Mouse (Mus musculus) cerebellum, adult 2 months (tissue): ENCODE measurements around the gene Eno1.

Experiments used
- CTCF ChIP-seq: fragments of 200-500 bp; IDR thresholded peaks from 2 replicates; pipeline ENCODE4 v1.5.1; 2011; ENCODE audit warnings: low read depth, mild to moderate bottlenecking, control low read depth, low read length, moderate library complexity, borderline replicate concordance; ENCODE audit not compliant: insufficient read depth
- POLR2A ChIP-seq: fragments of 200-500 bp; IDR thresholded peaks from 2 replicates; pipeline ENCODE4 v1.6.1; 2011; ENCODE audit warnings: low read length, control low read depth, borderline replicate concordance; ENCODE audit not compliant: insufficient read depth

DNA sequence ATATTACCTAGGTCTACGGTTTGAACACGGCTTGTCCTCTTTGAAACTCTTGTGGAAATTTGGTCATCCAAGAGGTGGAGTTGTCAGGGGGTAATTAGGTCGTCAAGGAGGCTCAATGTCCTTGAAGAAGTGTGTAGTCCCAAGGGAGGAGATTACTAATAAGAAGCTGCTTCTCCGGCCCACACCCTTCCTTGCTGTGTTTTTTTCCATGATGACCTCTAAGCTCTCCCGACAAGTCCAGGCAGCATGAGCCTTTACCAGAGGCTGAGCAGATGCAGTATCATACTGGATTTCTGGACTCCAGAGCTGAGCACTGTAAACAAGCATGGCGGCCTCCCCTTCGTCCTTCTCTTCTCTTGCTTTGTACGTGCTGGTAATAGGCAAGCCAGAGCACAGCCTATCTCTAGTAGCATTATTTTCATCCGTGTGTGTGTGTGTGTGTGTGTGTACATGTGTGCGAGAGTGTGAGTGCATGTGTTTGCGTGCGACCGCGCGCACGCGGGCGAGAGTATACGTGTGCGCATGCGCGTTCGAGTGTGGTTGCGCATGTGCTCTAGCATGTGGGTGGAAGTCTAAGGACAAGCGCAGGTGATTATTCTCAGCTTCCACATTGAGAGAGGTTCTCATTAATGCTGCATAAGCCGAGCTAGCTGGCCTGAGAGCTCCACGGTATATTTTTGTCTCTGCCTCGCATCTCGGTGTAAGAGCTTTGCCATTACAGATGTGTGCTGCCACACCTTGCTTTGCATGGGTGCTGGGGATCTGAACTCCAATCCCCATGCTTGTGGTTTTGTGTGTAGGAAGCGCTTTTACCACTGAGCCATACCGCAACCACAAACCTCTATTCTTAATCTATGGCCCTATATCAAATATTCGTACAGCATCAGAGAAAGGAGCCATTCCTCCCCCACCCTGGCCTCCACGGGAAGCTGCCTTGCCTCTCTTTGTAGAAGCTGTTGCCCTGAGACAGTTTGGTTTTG is 32.4 kb downstream of the Eno1 start:
- TF ChIP-seq CTCF (no peak), POLR2A (no peak)
